Mouse (Mus musculus) embryonic facial prominence, embryonic 10.5 days (tissue): ENCODE data around the gene Slc16a2. TPM values are rescaled to one million over a fixed set of nuclear protein-coding genes. Genes with fewer than 3 reads are reported as not detected.
A peak's percentile ranks its signal among the peaks of the same experiment; 100 is the strongest.

Experiments
- DNase-seq: peaks from one replicate; pipeline ENCODE4 v3.0.0-alpha.2; 2017; ENCODE audit warnings: low spot score
- H3K27ac ChIP-seq: fragments of 300-500 bp; sonication (generic); replicated peaks from 2 replicates; pipeline ENCODE4 v1.5.1; 2016; ENCODE audit warnings: mild to moderate bottlenecking
- H3K27me3 ChIP-seq: fragments of 300-500 bp; sonication (generic); replicated peaks from 2 replicates; pipeline ENCODE4 v1.6.1; 2016; ENCODE audit warnings: low read depth, mild to moderate bottlenecking; ENCODE audit not compliant: poor library complexity, severe bottlenecking
- H3K36me3 ChIP-seq: fragments of 300-500 bp; sonication (generic); replicated peaks from 2 replicates; pipeline ENCODE4 v1.6.1; 2016; ENCODE audit warnings: mild to moderate bottlenecking, moderate library complexity
- H3K4me1 ChIP-seq: fragments of 300-500 bp; sonication (generic); 2 replicates; pipeline ENCODE4 v1.6.1; 2016
- H3K4me3 ChIP-seq: fragments of 300-500 bp; sonication (generic); 2 replicates; pipeline ENCODE4 v1.5.1; 2016; ENCODE audit warnings: mild to moderate bottlenecking, moderate library complexity
- H3K9me3 ChIP-seq: fragments of 300-500 bp; sonication (generic); 2 replicates; pipeline ENCODE4 v1.6.1; 2016; ENCODE audit warnings: mild to moderate bottlenecking
- WGBS: fragments of 180-500 bp; shearing (Covaris S2); methylation state at CpG from one replicate; pipeline ENCODE4 v1.1.7; 2016; 5-methylcytosine and 5-hydroxymethylcytosine counted together
- polyA plus RNA-seq: library from polyadenylated mRNA; unstranded; fragments of >200 nt; fragmentation: Nextera tagmentation; extraction: Ambion mirVana; gene quantifications from 2 replicates; pipeline ENCODE4 v1.2.1, GENCODE M21; 2016

Gene Slc16a2
- polyA plus RNA-seq, 1 experiment from 2014 or later, result 9.9 TPM

GRCm38 (mm10) chrX:103722437-103722836, 99.3 kb downstream of the Slc16a2 start:
- peaks cover 99% of the 10 kb centered on the region for H3K27me3 ChIP-seq
- DNase-seq, result no peak

GRCm38 (mm10) chrX:103719618-103720185, 102.1 kb downstream of the Slc16a2 start:
- 53% methylated on average over 12 of the region's 12 CpGs for WGBS
- Histone ChIP-seq H3K27me3 (peaks cover 99% of the 10 kb centered on the region), H3K36me3 (no peaks in the 10 kb centered on the region), H3K27ac (no peak overlapping the region), H3K4me3 (no peak overlapping the region), H3K4me1 (peaks cover 7% of the 10 kb centered on the region; the same call in 1 of the 2 replicates), H3K9me3 (no peaks in the 10 kb centered on the region)
- no peak for DNase-seq

More at GRCm38 (mm10) chrX:103722437-103722836, 99.3 kb downstream of the Slc16a2 start:
- H3K4me3 ChIP-seq, result no peak overlapping the region
- H3K9me3 ChIP-seq, result no peaks in the 10 kb centered on the region
- H3K4me1 ChIP-seq, result peaks cover 7% of the 10 kb centered on the region; the same call in 1 of the 2 replicates
- 90% methylated on average over 2 of the region's 2 CpGs for WGBS
- no peak overlapping the region for H3K27ac ChIP-seq
- H3K36me3 ChIP-seq, result no peaks in the 10 kb centered on the region

- peaks cover 8% of the 10 kb centered on the region for H3K4me1 ChIP-seq
- WGBS, result 57% methylated on average over 7 of the region's 7 CpGs
- no peaks in the 10 kb centered on the region for H3K9me3 ChIP-seq
- H3K27me3 ChIP-seq, result peaks cover 99% of the 10 kb centered on the region
- no peak overlapping the region for H3K27ac ChIP-seq
- H3K36me3 ChIP-seq, result no peaks in the 10 kb centered on the region
- no peak for DNase-seq
- no peak overlapping the region for H3K4me3 ChIP-seq
Observed at GRCm38 (mm10) chrX:103712922-103713321, 108.9 kb downstream of the Slc16a2 start.

- Histone ChIP-seq H3K27ac (no peak overlapping the region), H3K4me3 (no peak overlapping the region), H3K4me1 (peaks cover 8% of the 10 kb centered on the region), H3K9me3 (no peaks in the 10 kb centered on the region), H3K36me3 (no peaks in the 10 kb centered on the region), H3K27me3 (peaks cover 99% of the 10 kb centered on the region)
- DNase-seq, result no peak
- WGBS, result 39% methylated on average over 2 of the region's 2 CpGs
Observed at GRCm38 (mm10) chrX:103709671-103710070, 112.1 kb downstream of the Slc16a2 start.

GRCm38 (mm10) chrX:103708592-103708991, 113.2 kb downstream of the Slc16a2 start:
- Histone ChIP-seq H3K27me3 (peaks cover 99% of the 10 kb centered on the region), H3K4me3 (no peak overlapping the region), H3K27ac (no peak overlapping the region), H3K4me1 (peaks cover 8% of the 10 kb centered on the region), H3K36me3 (no peaks in the 10 kb centered on the region), H3K9me3 (no peaks in the 10 kb centered on the region)
- 89% methylated on average over 1 of the region's 1 CpGs for WGBS
- DNase-seq, result no peak

GRCm38 (mm10) chrX:103704611-103705010, 117.2 kb downstream of the Slc16a2 start:
- 92% methylated on average over 4 of the region's 4 CpGs for WGBS
- Histone ChIP-seq H3K9me3 (no peaks in the 10 kb centered on the region), H3K4me1 (no peaks in the 10 kb centered on the region), H3K4me3 (no peak overlapping the region), H3K36me3 (no peaks in the 10 kb centered on the region), H3K27me3 (peaks cover 99% of the 10 kb centered on the region), H3K27ac (no peak overlapping the region)
- DNase-seq, result no peak

GRCm38 (mm10) chrX:103704024-103704423, 117.8 kb downstream of the Slc16a2 start:
- Histone ChIP-seq H3K36me3 (no peaks in the 10 kb centered on the region), H3K4me1 (no peaks in the 10 kb centered on the region), H3K9me3 (no peaks in the 10 kb centered on the region), H3K4me3 (no peak overlapping the region), H3K27ac (no peak overlapping the region), H3K27me3 (peaks cover 99% of the 10 kb centered on the region)
- no peak for DNase-seq
- 83% methylated on average over 4 of the region's 4 CpGs for WGBS

- DNase-seq, result no peak
- H3K9me3 ChIP-seq, result no peaks in the 10 kb centered on the region
- no peak overlapping the region for H3K4me3 ChIP-seq
- H3K27ac ChIP-seq, result no peak overlapping the region
- H3K27me3 ChIP-seq, result peaks cover 100% of the 10 kb centered on the region
- WGBS, result 61% methylated on average over 2 of the region's 2 CpGs
- no peaks in the 10 kb centered on the region for H3K36me3 ChIP-seq
- H3K4me1 ChIP-seq, result peaks cover 25% of the 10 kb centered on the region
Observed at GRCm38 (mm10) chrX:103697796-103698195, 124.0 kb downstream of the Slc16a2 start.

GRCm38 (mm10) chrX:103696081-103696519, 125.7 kb downstream of the Slc16a2 start:
- Histone ChIP-seq H3K27ac (peak overlapping the region; percentile 40), H3K36me3 (no peaks in the 10 kb centered on the region), H3K9me3 (no peaks in the 10 kb centered on the region), H3K27me3 (peaks cover 100% of the 10 kb centered on the region), H3K4me3 (peak overlapping the region; percentile 59), H3K4me1 (peaks cover 25% of the 10 kb centered on the region)
- peak; percentile 43 for DNase-seq
- WGBS, result 12% methylated on average over 9 of the region's 9 CpGs

GRCm38 (mm10) chrX:103695165-103695996, 126.4 kb downstream of the Slc16a2 start:
- WGBS, result under 1% methylated on average over 40 of the region's 41 CpGs
- Histone ChIP-seq H3K9me3 (no peaks in the 10 kb centered on the region), H3K27me3 (peaks cover 100% of the 10 kb centered on the region), H3K4me1 (peaks cover 25% of the 10 kb centered on the region), H3K36me3 (no peaks in the 10 kb centered on the region), H3K4me3 (peak overlapping the region; percentile 59), H3K27ac (peak overlapping the region; percentile 54)
- peak; percentile 65 for DNase-seq

- no peak for DNase-seq
- WGBS, result 3% methylated on average over 17 of the region's 17 CpGs
Observed at GRCm38 (mm10) chrX:103694787-103695164, 127.0 kb downstream of the Slc16a2 start.

GRCm38 (mm10) chrX:103694381-103694780, 127.4 kb downstream of the Slc16a2 start:
- DNase-seq, result no peak

More at GRCm38 (mm10) chrX:103694787-103695164, 127.0 kb downstream of the Slc16a2 start:
- Histone ChIP-seq H3K9me3 (no peaks in the 10 kb centered on the region), H3K27me3 (peaks cover 100% of the 10 kb centered on the region), H3K4me3 (peak overlapping the region; percentile 59), H3K4me1 (peaks cover 25% of the 10 kb centered on the region), H3K36me3 (no peaks in the 10 kb centered on the region), H3K27ac (peak overlapping the region; percentile 54; the same call in 1 of the 2 replicates)

More at GRCm38 (mm10) chrX:103694381-103694780, 127.4 kb downstream of the Slc16a2 start:
- no peaks in the 10 kb centered on the region for H3K9me3 ChIP-seq
- peaks cover 100% of the 10 kb centered on the region for H3K27me3 ChIP-seq
- peak overlapping the region; percentile 59 for H3K4me3 ChIP-seq
- H3K4me1 ChIP-seq, result peaks cover 25% of the 10 kb centered on the region
- H3K36me3 ChIP-seq, result no peaks in the 10 kb centered on the region
- H3K27ac ChIP-seq, result 0 out of 2 replicates have a peak overlapping the region, but pooled peaks have one; percentile 54
- 25% methylated on average over 10 of the region's 10 CpGs for WGBS
